Mouse (Mus musculus) liver, embryonic 11.5 days (tissue): ENCODE results near the gene Ccdc12. TPM values are rescaled to one million over a fixed set of nuclear protein-coding genes. Genes with fewer than 3 reads are reported as not detected.

Source experiments
- ATAC-seq: fragments of 200-750 bp; cut with Nextera tagmentation; replicated peaks from 2 replicates; pipeline ENCODE4 v1.8.0; 2017; ENCODE audit warnings: moderate number of reproducible peaks, mild to moderate bottlenecking, moderate TSS enrichment, moderate library complexity; ENCODE audit not compliant: low FRiP score
- DNase-seq: peaks from one replicate; pipeline ENCODE4 v3.0.0-alpha.2; 2017; ENCODE audit warnings: low spot score
- H3K27ac ChIP-seq: fragments of 300-500 bp; sonication (generic); 2 replicates; pipeline ENCODE4 v1.5.1; 2014; ENCODE audit warnings: mild to moderate bottlenecking, low read depth, low read length, control low read depth
- H3K27me3 ChIP-seq: fragments of 300-500 bp; sonication (generic); replicated peaks from 2 replicates; pipeline ENCODE4 v1.6.1; 2014; ENCODE audit warnings: low read length, mixed read lengths; ENCODE audit not compliant: control insufficient read depth, insufficient read depth
- H3K36me3 ChIP-seq: fragments of 300-500 bp; sonication (generic); 2 replicates; pipeline ENCODE4 v1.6.1; 2014; ENCODE audit warnings: mild to moderate bottlenecking, low read length, moderate library complexity, mixed read lengths; ENCODE audit not compliant: control insufficient read depth, insufficient read depth
- H3K4me1 ChIP-seq: fragments of 300-500 bp; sonication (generic); replicated peaks from 2 replicates; pipeline ENCODE4 v1.6.1; 2014; ENCODE audit warnings: low read length, mixed read lengths; ENCODE audit not compliant: control insufficient read depth, insufficient read depth
- H3K4me2 ChIP-seq: fragments of 300-500 bp; sonication (generic); 2 replicates; pipeline ENCODE4 v1.6.1; 2014; ENCODE audit warnings: mild to moderate bottlenecking, control low read depth, moderate library complexity
- H3K4me3 ChIP-seq: fragments of 300-500 bp; sonication (generic); 2 replicates; pipeline ENCODE4 v1.5.1; 2014; ENCODE audit warnings: low read depth, low read length, control low read depth
- H3K9ac ChIP-seq: fragments of 300-500 bp; sonication (generic); 2 replicates; pipeline ENCODE4 v1.6.1; 2014; ENCODE audit warnings: low read depth, low read length, control low read depth
- H3K9me3 ChIP-seq: fragments of 300-500 bp; sonication (generic); 2 replicates; pipeline ENCODE4 v1.6.1; 2016; ENCODE audit warnings: low read length, inconsistent platforms, mixed read lengths; ENCODE audit not compliant: control insufficient read depth
- WGBS: fragments of 180-500 bp; shearing (Covaris S2); extraction: QIAGEN DNeasy Blood & Tissue Kit; methylation state at CpG from one replicate; pipeline ENCODE4 v1.1.7; 2014; 5-methylcytosine and 5-hydroxymethylcytosine counted together
- polyA plus RNA-seq: library from polyadenylated mRNA; unstranded; fragments of >200 nt; fragmentation: Nextera tagmentation; extraction: Ambion mirVana; gene quantifications from 2 replicates; pipeline ENCODE4 v1.2.1, GENCODE M21; 2014

Gene Ccdc12
- polyA plus RNA-seq, 1 experiment from 2014 or later, result 161 TPM

- 60% methylated on average over 3 of the region's 3 CpGs for WGBS
- H3K9ac ChIP-seq, result no peak overlapping the region
- no peaks in the 10 kb centered on the region for H3K9me3 ChIP-seq
- H3K27me3 ChIP-seq, result no peaks in the 10 kb centered on the region
- no peak overlapping the region for H3K27ac ChIP-seq
- no peak overlapping the region for H3K4me2 ChIP-seq
- no peak overlapping the region for H3K4me3 ChIP-seq
- H3K36me3 ChIP-seq, result peaks cover 2% of the 10 kb centered on the region; the same call in 1 of the 2 replicates
- DNase-seq, result no peak
- H3K4me1 ChIP-seq, result peaks cover 9% of the 10 kb centered on the region
- ATAC-seq, result peak; percentile 73; the same call in 1 of the 2 replicates
Measured at GRCm38 (mm10) chr9:110699574-110699973, 43.3 kb downstream of the Ccdc12 start.

- Histone ChIP-seq H3K9me3 (no peaks in the 10 kb centered on the region), H3K9ac (no peak overlapping the region), H3K4me1 (peaks cover 9% of the 10 kb centered on the region), H3K4me2 (no peak overlapping the region), H3K4me3 (no peak overlapping the region), H3K27ac (no peak overlapping the region), H3K27me3 (no peaks in the 10 kb centered on the region), H3K36me3 (peaks cover 2% of the 10 kb centered on the region; the same call in 1 of the 2 replicates)
- WGBS, result 80% methylated on average over 11 of the region's 12 CpGs
- DNase-seq (no peak), ATAC-seq (no peak)
Measured at GRCm38 (mm10) chr9:110701114-110702032, 45.1 kb downstream of the Ccdc12 start.

- DNase-seq (no peak), ATAC-seq (no peak)
- Histone ChIP-seq H3K4me2 (no peak overlapping the region), H3K27me3 (no peaks in the 10 kb centered on the region), H3K27ac (no peak overlapping the region), H3K4me3 (no peak overlapping the region), H3K36me3 (peaks cover 2% of the 10 kb centered on the region; the same call in 1 of the 2 replicates), H3K9me3 (no peaks in the 10 kb centered on the region), H3K4me1 (peaks cover 9% of the 10 kb centered on the region), H3K9ac (no peak overlapping the region)
- 60% methylated on average over 1 of the region's 1 CpGs for WGBS
Measured at GRCm38 (mm10) chr9:110702848-110703247, 46.5 kb downstream of the Ccdc12 start.

GRCm38 (mm10) chr9:110703951-110704350 lies 47.6 kb downstream of the Ccdc12 start:
- 76% methylated on average over 6 of the region's 6 CpGs for WGBS
- Histone ChIP-seq H3K9me3 (no peaks in the 10 kb centered on the region), H3K4me1 (peaks cover 9% of the 10 kb centered on the region), H3K4me3 (no peak overlapping the region), H3K36me3 (peaks cover 5% of the 10 kb centered on the region; the same call in 1 of the 2 replicates), H3K4me2 (no peak overlapping the region), H3K27me3 (no peaks in the 10 kb centered on the region), H3K27ac (no peak overlapping the region), H3K9ac (no peak overlapping the region)
- no peak for ATAC-seq
- DNase-seq, result no peak

- DNase-seq (no peak), ATAC-seq (no peak)
- Histone ChIP-seq H3K9me3 (no peaks in the 10 kb centered on the region), H3K4me2 (no peak overlapping the region), H3K27me3 (no peaks in the 10 kb centered on the region), H3K4me3 (no peak overlapping the region), H3K9ac (no peak overlapping the region), H3K27ac (no peak overlapping the region), H3K4me1 (peaks cover 14% of the 10 kb centered on the region), H3K36me3 (peaks cover 6% of the 10 kb centered on the region; the same call in 1 of the 2 replicates)
- WGBS, result 73% methylated on average over 5 of the region's 5 CpGs
Measured at GRCm38 (mm10) chr9:110706784-110707183, 50.5 kb downstream of the Ccdc12 start.

GRCm38 (mm10) chr9:110709640-110710258 lies 53.4 kb downstream of the Ccdc12 start:
- DNase-seq (peak; percentile 74), ATAC-seq (peak; percentile 84)
- Histone ChIP-seq H3K4me1 (peaks cover 9% of the 10 kb centered on the region), H3K9ac (peak overlapping the region; percentile 28), H3K4me3 (peak overlapping the region; percentile 35), H3K4me2 (peak overlapping the region; percentile 50), H3K27me3 (no peaks in the 10 kb centered on the region), H3K36me3 (peaks cover 8% of the 10 kb centered on the region; the same call in 1 of the 2 replicates), H3K9me3 (no peaks in the 10 kb centered on the region), H3K27ac (peak overlapping the region; percentile 38; the same call in 1 of the 2 replicates)
- 28% methylated on average over 5 of the region's 5 CpGs for WGBS

GRCm38 (mm10) chr9:110711532-110711931 lies 55.2 kb downstream of the Ccdc12 start:
- H3K4me1 ChIP-seq, result peaks cover 9% of the 10 kb centered on the region
- peaks cover 8% of the 10 kb centered on the region; the same call in 1 of the 2 replicates for H3K36me3 ChIP-seq
- 88% methylated on average over 1 of the region's 1 CpGs for WGBS

GRCm38 (mm10) chr9:110711996-110712395 lies 55.7 kb downstream of the Ccdc12 start:
- Histone ChIP-seq H3K27ac (no peak overlapping the region), H3K9me3 (no peaks in the 10 kb centered on the region), H3K36me3 (peaks cover 8% of the 10 kb centered on the region; the same call in 1 of the 2 replicates), H3K4me2 (no peak overlapping the region), H3K9ac (no peak overlapping the region), H3K27me3 (no peaks in the 10 kb centered on the region), H3K4me1 (peaks cover 9% of the 10 kb centered on the region), H3K4me3 (no peak overlapping the region)
- ATAC-seq (no peak), DNase-seq (no peak)
- WGBS, result 84% methylated on average over 6 of the region's 6 CpGs

More at GRCm38 (mm10) chr9:110711532-110711931, 55.2 kb downstream of the Ccdc12 start:
- no peaks in the 10 kb centered on the region for H3K27me3 ChIP-seq
- ATAC-seq (no peak), DNase-seq (no peak)
- no peak overlapping the region for H3K4me3 ChIP-seq
- H3K9ac ChIP-seq, result no peak overlapping the region
- H3K27ac ChIP-seq, result no peak overlapping the region
- H3K4me2 ChIP-seq, result no peak overlapping the region
- no peaks in the 10 kb centered on the region for H3K9me3 ChIP-seq
